In the genomic region with DNA sequence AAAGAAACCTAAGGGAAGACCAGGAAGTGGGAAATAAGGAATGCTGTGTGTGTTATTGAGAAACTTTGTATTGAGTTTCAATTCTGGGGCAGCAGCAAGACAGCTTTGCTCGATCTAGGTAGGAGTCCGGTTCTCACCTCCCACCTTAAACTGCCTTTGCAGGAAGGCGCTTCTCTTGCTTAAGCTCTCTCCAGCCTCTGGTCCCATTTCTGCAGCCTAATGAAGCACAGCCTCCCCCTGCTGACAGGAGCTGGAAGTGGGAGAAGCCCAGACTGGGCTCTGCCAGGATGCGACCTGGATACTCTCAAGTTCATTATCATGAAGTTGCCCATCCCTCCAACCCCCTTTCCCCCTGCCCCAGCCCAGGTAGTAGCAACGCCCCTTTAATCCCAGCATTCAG, we compare ENCODE assay signal across 9 mouse cellular contexts. TPM values are rescaled to one million over a fixed set of nuclear protein-coding genes. Genes with fewer than 3 reads are reported as not detected.
DNase-seq lines count a peak whose midpoint lies in the region; ATAC-seq and TF ChIP-seq lines count a peak whose summit lies in the region.
"Had no signal": no experiment of that assay in that cellular context is flagged by ENCODE, and none has a peak within 500 bp of the region (broad histone marks: within the 10 kb centered on the region; RNA-seq: fewer than 3 reads in every experiment).

No protein-coding gene starts in this region.

- H3K4me2 ChIP-seq in heart, postnatal 0 days (ENCODE audit: low read depth, low read length): no peak overlapping the region
- H3K4me2 ChIP-seq in midbrain, embryonic 11.5 days: no peak overlapping the region
- H3K4me2 ChIP-seq: liver, embryonic 15.5 days had no signal

- peaks cover 75% of the 10 kb centered on the region for H3K27me3 ChIP-seq in heart, postnatal 0 days (ENCODE audit: control insufficient read depth, insufficient read depth, low read length)
- peaks cover 46% of the 10 kb centered on the region for H3K27me3 ChIP-seq in midbrain, embryonic 11.5 days (ENCODE audit: control insufficient read depth, insufficient read depth, low read length)
- H3K27me3 ChIP-seq in small intestine, adult 2 months (ENCODE audit: control insufficient read depth, insufficient read depth, low read length): peaks cover 25% of the 10 kb centered on the region

- ATAC-seq in heart, postnatal 0 days (ENCODE audit: insufficient read depth, low read depth): no peak
- ATAC-seq in midbrain, embryonic 11.5 days (ENCODE audit: low FRiP score): no peak

- H3K27ac ChIP-seq in heart, postnatal 0 days (ENCODE audit: low read depth): no peak overlapping the region
- no peak overlapping the region for H3K27ac ChIP-seq in midbrain, embryonic 11.5 days (ENCODE audit: low read depth, low read length)
- no peak overlapping the region for H3K27ac ChIP-seq in small intestine, adult 2 months (ENCODE audit: insufficient read depth, low read depth, low read length)
- H3K27ac ChIP-seq: liver, embryonic 15.5 days had no signal

- no peak overlapping the region for H3K9ac ChIP-seq in heart, postnatal 0 days (replicated peaks; ENCODE audit: low read depth, low read length)
- H3K9ac ChIP-seq in midbrain, embryonic 11.5 days (ENCODE audit: low read length): no peak overlapping the region
- H3K9ac ChIP-seq: liver, embryonic 15.5 days had no signal

- no peak overlapping the region for H3K4me3 ChIP-seq in heart, postnatal 0 days (ENCODE audit: low read depth, low read length)
- H3K4me3 ChIP-seq in midbrain, embryonic 11.5 days (ENCODE audit: low read depth, low read length): no peak overlapping the region
- no peak overlapping the region for H3K4me3 ChIP-seq in small intestine, adult 2 months (ENCODE audit: low read depth, low read length)
- H3K4me3 ChIP-seq: liver, embryonic 15.5 days had no signal

- WGBS in heart, postnatal 0 days: 4% methylated on average over 5 of the region's 5 CpGs
- 11% methylated on average over 5 of the region's 5 CpGs for WGBS in midbrain, embryonic 11.5 days
- WGBS in small intestine, adult 2 months: 5% methylated on average over 5 of the region's 5 CpGs

- TF ChIP-seq POLR2A in small intestine, adult 2 months (IDR thresholded peaks at IDR 0.05; ENCODE audit: low read depth, low read length): no peak

- peaks cover 4% of the 10 kb centered on the region; the same call in 1 of the 2 replicates for H3K4me1 ChIP-seq in heart, postnatal 0 days (ENCODE audit: control insufficient read depth, insufficient read depth)
- H3K4me1 ChIP-seq in midbrain, embryonic 11.5 days (ENCODE audit: control insufficient read depth, insufficient read depth, low read length): peaks cover 9% of the 10 kb centered on the region
- H3K4me1 ChIP-seq in small intestine, adult 2 months (ENCODE audit: control insufficient read depth, insufficient read depth, insufficient read length, low read length): 0 out of 2 replicates have a peak, but pooled peaks cover 3% of the 10 kb centered on the region
- H3K4me1 ChIP-seq: liver, embryonic 15.5 days had no signal

- TF ChIP-seq CTCF in heart, postnatal 0 days (IDR thresholded peaks at IDR 0.05; ENCODE audit: low read depth): peak; percentile 81
- TF ChIP-seq CTCF in small intestine, adult 2 months (IDR thresholded peaks at IDR 0.05; ENCODE audit: extremely low read depth, insufficient read length, insufficient replicate concordance, low read depth, low read length): peak; percentile 43; the same call in 1 of the 2 replicates

- no peak for TF ChIP-seq EP300 in heart, postnatal 0 days (IDR thresholded peaks at IDR 0.05; ENCODE audit: low read depth)

- no peaks in the 10 kb centered on the region for H3K36me3 ChIP-seq in heart, postnatal 0 days (replicated peaks; ENCODE audit: control insufficient read depth, insufficient read depth, low read length)
- no peaks in the 10 kb centered on the region for H3K36me3 ChIP-seq in midbrain, embryonic 11.5 days (ENCODE audit: control insufficient read depth, insufficient read depth, low read length)
- no peaks in the 10 kb centered on the region for H3K36me3 ChIP-seq in small intestine, adult 2 months (ENCODE audit: control insufficient read depth, insufficient read depth, low read length)
- H3K36me3 ChIP-seq: liver, embryonic 15.5 days had no signal

- DNase-seq in 416B (ENCODE audit: low read depth) (peak; percentile 15), WW6 (ENCODE audit: low read depth, low spot score) (peak; percentile 31)
- peak; percentile 82 for DNase-seq in embryo, embryonic 11 days
- peak; percentile 75 for DNase-seq in heart, postnatal 0 days (ENCODE audit: low spot score)
- DNase-seq in layer of hippocampus, postnatal 14 days (ENCODE audit: low spot score in 2 of 2): peak; percentile 70 to 81
- peak; percentile 93 for DNase-seq in midbrain, embryonic 11.5 days (ENCODE audit: low spot score, missing footprints)
- DNase-seq in spleen, postnatal 10 days (ENCODE audit: low spot score in 2 of 2): no peak

- no peaks in the 10 kb centered on the region for H3K9me3 ChIP-seq in heart, postnatal 0 days (replicated peaks; ENCODE audit: control insufficient read depth, low read length)
- no peaks in the 10 kb centered on the region for H3K9me3 ChIP-seq in midbrain, embryonic 11.5 days (ENCODE audit: control insufficient read depth, low read length)
- H3K9me3 ChIP-seq: liver, embryonic 15.5 days had no signal

RNA-seq across cellular contexts. Expression of a gene that starts 1.6 kb away (rescaled TPM):
- total RNA-seq in heart, postnatal 0 days (2014; rRNA removed; ENCODE audit: low replicate concordance): 0.93 and 2.4 TPM in 2 replicates
- polyA plus RNA-seq in heart, postnatal 0 days (2015; fragmentation: Nextera tagmentation; extraction: Ambion mirVana): 0.66 and 1.1 TPM in 2 replicates
- total RNA-seq in layer of hippocampus, postnatal 14 days (2021): 100 to 1,000 TPM; 293 to 311 TPM
- polyA plus RNA-seq in midbrain, embryonic 11.5 days (2014; fragmentation: Nextera tagmentation; extraction: Ambion mirVana): 4.3 and 5.7 TPM in 2 replicates
- 0.38 and 0.39 TPM in 2 replicates for polyA plus RNA-seq in small intestine, adult 2 months (2012; rRNA removed)

Comparison
In these comparisons a context has a peak if more than half of its experiments do, and no peak if none do; other contexts are left out.
1. DNase-seq: peak in 416B (single experiment), WW6 (single experiment), embryo, embryonic 11 days (single experiment), heart, postnatal 0 days (single experiment), layer of hippocampus, postnatal 14 days (2 of 2) and midbrain, embryonic 11.5 days (single experiment); none in spleen, postnatal 10 days (0 of 2).